Mouse (Mus musculus) liver, adult 2 months (tissue): ENCODE data around the gene Dmgdh. TPM values are rescaled to one million over a fixed set of nuclear protein-coding genes. Genes with fewer than 3 reads are reported as not detected.

Experiments used
- DNase-seq: peaks from one replicate; pipeline ENCODE4 v3.0.0-alpha.2; 2011; ENCODE audit warnings: low read depth, low spot score; ENCODE audit errors: extremely low read depth
- H3K27ac ChIP-seq: fragments of 200-500 bp; replicated peaks from 2 replicates; pipeline ENCODE4 v1.5.1; 2012; ENCODE audit warnings: low read depth, mild to moderate bottlenecking, control low read depth, inconsistent platforms, low read length; ENCODE audit not compliant: insufficient read depth
- H3K27me3 ChIP-seq: fragments of 200-500 bp; 2 replicates; pipeline ENCODE4 v1.6.1; 2012; ENCODE audit warnings: mild to moderate bottlenecking, moderate library complexity, low read length, inconsistent platforms; ENCODE audit not compliant: control insufficient read depth, insufficient read depth
- H3K36me3 ChIP-seq: fragments of 200-500 bp; 2 replicates; pipeline ENCODE4 v1.6.1; 2012; ENCODE audit warnings: low read length, inconsistent platforms; ENCODE audit not compliant: control insufficient read depth, insufficient read depth
- H3K4me1 ChIP-seq: fragments of 200-500 bp; 2 replicates; pipeline ENCODE4 v1.6.1; 2011; ENCODE audit warnings: low read length; ENCODE audit not compliant: control insufficient read depth, insufficient read depth
- H3K4me3 ChIP-seq: fragments of 200-500 bp; 2 replicates; pipeline ENCODE4 v1.5.1; 2011; ENCODE audit warnings: low read depth, mild to moderate bottlenecking, control low read depth, low read length, moderate library complexity; ENCODE audit not compliant: insufficient read depth
- H3K79me2 ChIP-seq: fragments of 200-500 bp; 2 replicates; pipeline ENCODE4 v1.6.1; 2012; ENCODE audit warnings: inconsistent platforms, mild to moderate bottlenecking, low read length, moderate library complexity; ENCODE audit not compliant: control insufficient read depth, insufficient read depth
- H3K9ac ChIP-seq: fragments of 200-500 bp; 2 replicates; pipeline ENCODE4 v1.6.1; 2012; ENCODE audit warnings: low read depth, mild to moderate bottlenecking, control low read depth, inconsistent platforms, low read length
- CTCF ChIP-seq: fragments of 200-500 bp; IDR thresholded peaks from 2 replicates; pipeline ENCODE4 v1.5.1; 2011; ENCODE audit warnings: low read depth, low read length, control low read depth
- POLR2A ChIP-seq: fragments of 200-500 bp; IDR thresholded peaks from 2 replicates; pipeline ENCODE4 v1.6.1; 2011; ENCODE audit warnings: low read length, control low read depth; ENCODE audit not compliant: insufficient read depth; ENCODE audit errors: extremely low read depth
- WGBS: fragments of 180-500 bp; shearing (Covaris S2); methylation state at CpG from one replicate; pipeline ENCODE4 v1.1.7; 2018; 5-methylcytosine and 5-hydroxymethylcytosine counted together
- polyA plus RNA-seq: library from polyadenylated mRNA; depleted of rRNA; stranded (reverse); fragments of >200 nt; gene quantifications from 2 replicates; pipeline ENCODE4 v1.2.3, GENCODE M21; 2012
- total RNA-seq: library from RNA; depleted of rRNA; stranded (reverse); fragments of >200 nt; gene quantifications from 2 replicates; pipeline ENCODE4 v1.2.3, GENCODE M21; 2014

Dmgdh gene
- total and polyA plus RNA-seq, 2 experiments: 132 to 283 TPM

DNA sequence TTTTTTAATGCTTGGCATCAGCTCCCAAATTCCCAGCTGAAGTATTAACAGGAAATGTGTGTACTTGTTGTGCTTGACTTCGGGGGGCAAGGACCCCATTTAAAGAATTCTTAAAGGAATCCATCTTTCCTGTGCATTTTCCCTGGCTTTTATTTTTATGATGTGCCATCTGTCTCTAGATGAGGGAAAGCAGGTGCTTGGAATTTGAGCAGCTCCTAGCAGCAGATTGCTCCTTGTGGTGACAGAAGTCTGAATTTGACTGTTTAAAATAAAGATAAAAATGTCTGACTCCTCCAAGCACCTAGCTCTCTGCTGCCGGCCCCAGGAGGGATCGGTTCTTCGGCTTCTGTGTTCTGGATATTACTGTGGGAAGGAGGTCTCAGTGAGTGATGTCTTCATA is 47.7 kb downstream of the Dmgdh start:
- DNase-seq: no peak
- H3K27me3 ChIP-seq: no peaks in the 10 kb centered on the region
- 88% methylated on average over 4 of the region's 4 CpGs for WGBS

DNA sequence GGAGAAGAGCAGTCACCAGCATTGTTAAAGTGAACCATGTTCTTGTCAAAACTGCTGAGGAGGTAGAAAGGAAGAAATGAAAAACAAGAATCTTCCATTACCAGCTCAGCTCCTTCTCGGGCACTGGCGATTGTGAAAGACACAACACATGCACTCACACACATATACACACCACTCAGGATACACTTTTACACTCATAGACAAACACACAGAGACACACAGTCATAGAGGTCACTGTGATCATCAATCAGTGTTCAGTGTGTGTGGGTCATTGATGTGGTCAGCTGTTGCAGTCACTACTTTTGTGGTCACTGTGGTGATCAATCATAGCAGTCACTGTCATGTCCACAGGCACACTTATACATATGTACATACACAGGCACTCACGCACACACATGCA is 49.2 kb downstream of the Dmgdh start:
- Histone ChIP-seq H3K27me3 (no peaks in the 10 kb centered on the region), H3K4me1 (no peaks in the 10 kb centered on the region), H3K79me2 (no peaks in the 10 kb centered on the region), H3K9ac (no peak overlapping the region), H3K27ac (no peak overlapping the region), H3K36me3 (peaks cover 11% of the 10 kb centered on the region), H3K4me3 (no peak overlapping the region)
- WGBS: 88% methylated on average over 3 of the region's 3 CpGs
- DNase-seq: no peak
- TF ChIP-seq POLR2A (no peak), CTCF (no peak)

More for the DNA sequence above, 47.7 kb downstream of the Dmgdh start:
- no peak overlapping the region for H3K4me3 ChIP-seq
- H3K27ac ChIP-seq: no peak overlapping the region
- TF ChIP-seq CTCF: no peak
- TF ChIP-seq POLR2A: no peak
- H3K9ac ChIP-seq: no peak overlapping the region
- H3K36me3 ChIP-seq: peaks cover 14% of the 10 kb centered on the region
- no peaks in the 10 kb centered on the region for H3K79me2 ChIP-seq
- H3K4me1 ChIP-seq: no peaks in the 10 kb centered on the region

DNA sequence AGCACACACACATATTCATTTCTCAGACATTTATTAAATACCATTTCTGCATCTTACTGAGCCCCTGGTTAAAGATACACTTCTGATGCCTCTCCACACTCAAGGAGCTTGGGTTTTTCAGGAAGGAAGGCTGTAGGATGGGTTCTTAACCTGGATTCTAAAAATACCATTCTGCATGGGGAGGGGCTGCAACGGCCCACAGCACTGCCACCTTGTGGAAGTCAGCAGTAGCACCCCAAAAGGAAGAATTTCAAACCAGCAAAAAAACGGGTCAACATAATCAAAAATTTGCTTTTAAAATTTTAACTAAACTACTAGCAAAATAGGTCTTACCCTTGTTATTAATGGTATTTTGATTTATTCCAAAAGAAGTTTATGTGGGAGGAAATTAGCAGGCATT is 50.0 kb downstream of the Dmgdh start:
- H3K4me3 ChIP-seq: no peak overlapping the region
- H3K36me3 ChIP-seq: peaks cover 13% of the 10 kb centered on the region
- TF ChIP-seq POLR2A (no peak), CTCF (peak; percentile 84)
- H3K9ac ChIP-seq: no peak overlapping the region
- H3K27me3 ChIP-seq: no peaks in the 10 kb centered on the region
- H3K27ac ChIP-seq: no peak overlapping the region
- H3K4me1 ChIP-seq: no peaks in the 10 kb centered on the region
- H3K79me2 ChIP-seq: no peaks in the 10 kb centered on the region
- WGBS: 35% methylated on average over 2 of the region's 2 CpGs
- no peak for DNase-seq

DNA sequence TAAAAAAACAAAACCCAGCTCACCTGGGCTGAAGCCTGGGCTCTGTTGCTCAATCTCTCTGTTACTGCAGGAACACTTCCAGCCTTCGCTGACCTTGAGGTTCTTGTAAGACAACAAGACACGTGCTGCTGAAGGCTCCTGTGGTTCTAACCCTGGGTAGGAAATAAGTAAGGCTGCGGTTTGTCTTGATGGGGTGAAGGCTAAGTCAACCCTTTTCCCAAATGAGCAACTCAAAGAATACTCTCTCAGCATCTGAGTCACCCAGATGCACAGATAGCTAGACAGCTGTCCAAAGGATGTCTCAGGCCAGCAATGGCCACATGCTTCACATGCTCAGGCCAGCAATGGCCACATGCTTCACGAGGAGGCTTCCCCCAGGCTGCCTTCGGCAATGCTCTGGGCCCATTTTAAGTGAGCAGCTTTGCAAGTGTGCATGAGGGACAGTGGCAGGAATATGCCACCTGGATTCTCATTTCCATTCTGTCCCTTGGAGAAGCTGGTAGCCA is 61.0 kb downstream of the Dmgdh start:
- Histone ChIP-seq H3K9ac (no peak overlapping the region), H3K4me1 (no peaks in the 10 kb centered on the region), H3K27me3 (no peaks in the 10 kb centered on the region), H3K79me2 (no peaks in the 10 kb centered on the region), H3K4me3 (no peak overlapping the region), H3K36me3 (peaks cover 11% of the 10 kb centered on the region; the same call in 1 of the 2 replicates), H3K27ac (no peak overlapping the region)
- TF ChIP-seq POLR2A (no peak), CTCF (no peak)
- DNase-seq: no peak
- 82% methylated on average over 5 of the region's 5 CpGs for WGBS

DNA sequence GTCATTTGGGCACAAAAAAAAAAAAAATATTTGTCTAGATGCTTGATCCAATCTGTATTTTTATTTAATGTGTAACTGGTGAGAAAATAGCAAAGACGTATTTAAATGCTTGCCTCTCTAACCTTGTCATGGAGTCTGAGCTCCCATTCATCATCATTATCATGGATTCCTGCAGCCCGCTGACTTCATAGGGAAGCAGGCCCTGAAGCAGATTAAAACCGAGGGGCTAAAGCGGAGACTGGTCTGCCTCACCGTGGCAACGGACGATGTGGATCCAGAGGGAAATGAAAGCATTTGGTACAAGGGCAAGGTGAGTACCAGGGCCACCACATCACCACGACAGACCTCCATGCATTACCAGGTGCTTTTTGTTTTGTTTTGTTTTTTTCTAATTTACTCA is 69.9 kb downstream of the Dmgdh start:
- H3K27me3 ChIP-seq: no peaks in the 10 kb centered on the region
- no peaks in the 10 kb centered on the region for H3K79me2 ChIP-seq
- no peak overlapping the region for H3K9ac ChIP-seq
- no peak overlapping the region for H3K27ac ChIP-seq
- TF ChIP-seq CTCF (no peak), POLR2A (no peak)
- 73% methylated on average over 8 of the region's 8 CpGs for WGBS
- H3K4me3 ChIP-seq: no peak overlapping the region
- H3K4me1 ChIP-seq: no peaks in the 10 kb centered on the region
- no peak for DNase-seq
- peaks cover 2% of the 10 kb centered on the region; the same call in 1 of the 2 replicates for H3K36me3 ChIP-seq

DNA sequence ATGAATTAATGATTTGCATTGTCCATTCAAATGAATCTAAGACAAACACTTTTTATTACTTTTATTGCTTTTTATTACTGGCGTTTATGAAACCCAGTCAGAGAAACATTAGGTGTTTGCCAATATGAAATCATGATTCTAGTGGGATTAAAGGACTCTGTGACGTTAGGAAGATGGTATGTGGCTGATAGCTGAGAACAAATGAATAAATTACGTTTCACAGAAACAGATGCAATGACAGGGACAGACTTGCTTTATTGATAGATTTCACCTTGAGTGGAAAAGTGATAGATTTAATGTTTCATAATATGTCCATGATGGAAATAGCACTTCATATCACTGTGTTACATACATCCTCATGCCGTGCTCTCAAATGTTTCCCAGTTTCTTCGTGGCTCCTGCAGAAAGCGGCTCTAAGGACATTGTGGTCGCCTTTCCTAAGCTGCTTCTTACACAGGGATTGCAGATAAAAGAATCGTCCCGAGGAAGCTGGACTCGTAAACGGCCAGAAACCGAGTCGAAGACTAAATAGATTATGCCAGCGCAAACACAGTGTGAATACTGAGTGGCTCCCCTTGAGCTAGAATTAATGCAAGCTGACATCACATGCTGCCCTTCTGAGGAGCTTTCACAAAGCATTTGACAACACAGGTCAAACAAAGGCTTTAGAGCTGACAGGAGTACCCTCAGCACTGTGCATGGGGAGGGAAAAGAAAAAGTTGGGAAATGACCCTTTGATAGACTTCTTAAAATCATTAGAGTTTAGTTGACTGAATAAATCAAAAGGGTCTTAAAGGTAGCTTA is 78.6 kb downstream of the Dmgdh start:
- DNase-seq: no peak
- Histone ChIP-seq H3K4me3 (no peak overlapping the region), H3K36me3 (peaks cover 11% of the 10 kb centered on the region; the same call in 1 of the 2 replicates), H3K27me3 (no peaks in the 10 kb centered on the region), H3K4me1 (peaks cover 7% of the 10 kb centered on the region; the same call in 1 of the 2 replicates), H3K79me2 (no peaks in the 10 kb centered on the region), H3K9ac (no peak overlapping the region), H3K27ac (no peak overlapping the region)
- 88% methylated on average over 14 of the region's 14 CpGs for WGBS
- TF ChIP-seq CTCF: no peak
- no peak for TF ChIP-seq POLR2A
